Mouse (Mus musculus) adrenal gland, postnatal 25 days (tissue): ENCODE data around the gene Vmn2r47. TPM values are rescaled to one million over a fixed set of nuclear protein-coding genes. Genes with fewer than 3 reads are reported as not detected.
"Not testable (repeated sequence)": the region's sequence is repeated elsewhere in the genome, so short reads cannot be mapped to it uniquely, and the experiment has no call there.

Experiments used
- DNase-seq: peaks from one replicate; pipeline ENCODE4 v3.0.0; 2021; ENCODE audit warnings: mixed read lengths
- long read RNA-seq: library from polyadenylated mRNA; stranded (forward); transcript quantifications from one replicate; pipeline ENCODE4 v2.0.0, GENCODE M21; 2021
- total RNA-seq: library from RNA; stranded (reverse); gene quantifications from 2 replicates; pipeline ENCODE4 v1.2.3, GENCODE M21; 2021

Gene Vmn2r47
- total RNA-seq = not detected in 2 replicates
- long read RNA-seq = 0 reads

- DNase-seq = not testable (repeated sequence)
Observed at GRCm38 (mm10) chr7:9841225-9841624, at the start of gene Vmn2r47. Vmn2r47 (minus strand) TSS chr7:9841325.

- not testable (repeated sequence) for DNase-seq
Observed at GRCm38 (mm10) chr7:9770471-9770870, 70.7 kb downstream of the Vmn2r47 start, which contains the start of gene Vmn2r46. Vmn2r46 (minus strand) TSS chr7:9770571.

Other genes with a start within 250 kb of the Vmn2r47 start
- not detected in 2 replicates for gene Vmn2r46, start 70.8 kb downstream of the Vmn2r47 start, total RNA-seq
- gene Vmn2r48, start 112.3 kb upstream of the Vmn2r47 start, total RNA-seq = not detected in 2 replicates
- not detected in 2 replicates for gene Vmn2r49, start 150.9 kb upstream of the Vmn2r47 start, total RNA-seq
- gene Vmn2r50, start 212.0 kb upstream of the Vmn2r47 start, total RNA-seq = not detected in 2 replicates